Mouse (Mus musculus): Measurements from ENCODE around the gene Sync. TPM values are rescaled to one million over a fixed set of nuclear protein-coding genes. Genes with fewer than 3 reads are reported as not detected.
A peak's percentile ranks its signal among the peaks of the same experiment; 100 is the strongest.

Sync gene
- total RNA-seq (2022): 1 to 10 TPM in 3 of 4 experiments, under 1 TPM in 1; 0.73 to 2.5 (median 1.1) TPM

GRCm38 (mm10) chr4:129287472-129287981 lies at the start of gene Sync:
Sync (plus strand) TSS chr4:129287617.
- DNase-seq: no peak

- DNase-seq: no peak
These were observed 49.5 kb upstream of the Sync start for GRCm38 (mm10) chr4:129237843-129238441.

- no peak for DNase-seq
These were observed 48.8 kb upstream of the Sync start for GRCm38 (mm10) chr4:129238579-129239016.

GRCm38 (mm10) chr4:129239075-129239474 lies 48.3 kb upstream of the Sync start:
- no peak for DNase-seq

- no peak for DNase-seq
These were observed 45.5 kb upstream of the Sync start for GRCm38 (mm10) chr4:129241898-129242297.

- no peak for DNase-seq
These were observed 45.1 kb upstream of the Sync start for GRCm38 (mm10) chr4:129242327-129242726.

GRCm38 (mm10) chr4:129242761-129243160 lies 44.7 kb upstream of the Sync start:
- DNase-seq: no peak

- no peak for DNase-seq
These were observed 42.6 kb upstream of the Sync start for GRCm38 (mm10) chr4:129244802-129245201.

- no peak for DNase-seq
These were observed 40.8 kb upstream of the Sync start for GRCm38 (mm10) chr4:129246360-129247301.

GRCm38 (mm10) chr4:129247381-129248242 lies 39.8 kb upstream of the Sync start:
- no peak for DNase-seq

GRCm38 (mm10) chr4:129248243-129248767 lies 39.1 kb upstream of the Sync start:
- DNase-seq: no peak

GRCm38 (mm10) chr4:129249288-129249687 lies 38.1 kb upstream of the Sync start:
- no peak for DNase-seq

- peak; percentile 33 for DNase-seq
These were observed 36.5 kb upstream of the Sync start for GRCm38 (mm10) chr4:129250759-129251481.

- peak; percentile 40 for DNase-seq
These were observed 35.8 kb upstream of the Sync start for GRCm38 (mm10) chr4:129251482-129252125.

- DNase-seq: no peak
These were observed 34.9 kb upstream of the Sync start for GRCm38 (mm10) chr4:129252492-129252891.

GRCm38 (mm10) chr4:129254571-129254970 lies 32.8 kb upstream of the Sync start:
- DNase-seq: no peak

- DNase-seq: no peak
These were observed 30.7 kb upstream of the Sync start for GRCm38 (mm10) chr4:129256450-129257380.

GRCm38 (mm10) chr4:129259101-129259500 lies 28.3 kb upstream of the Sync start:
- no peak for DNase-seq

- DNase-seq: no peak
These were observed 26.7 kb upstream of the Sync start for GRCm38 (mm10) chr4:129260678-129261077.

GRCm38 (mm10) chr4:129261196-129261595 lies 26.2 kb upstream of the Sync start, which contains the start of gene C77080:
C77080 (minus strand) TSS chr4:129261404.
- no peak for DNase-seq
